Mouse (Mus musculus): ENCODE results near the gene Pick1. TPM values are rescaled to one million over a fixed set of nuclear protein-coding genes. Genes with fewer than 3 reads are reported as not detected.

The Pick1 gene
- polyA plus RNA-seq, 1 experiment from 2014 or later = 47.7 TPM

- H3K4me1 ChIP-seq (ENCODE audit: control insufficient read depth, insufficient read depth, low read length) = peaks cover 21% of the 10 kb centered on the region
- H3K27ac ChIP-seq (replicated peaks; ENCODE audit: low read depth, low read length) = 0 out of 2 replicates have a peak overlapping the region, but pooled peaks have one; percentile 8
- WGBS = 88% methylated on average over 8 of the region's 8 CpGs
These were observed 33.5 kb upstream of the Pick1 start for GRCm38 (mm10) chr15:79195492-79195891.

GRCm38 (mm10) chr15:79199390-79199976, 29.5 kb upstream of the Pick1 start:
- 93% methylated on average over 12 of the region's 12 CpGs for WGBS
- Histone ChIP-seq H3K9me3 (ENCODE audit: control insufficient read depth, low read length) (no peaks in the 10 kb centered on the region), H3K4me1 (ENCODE audit: control insufficient read depth, insufficient read depth, low read length) (peaks cover 20% of the 10 kb centered on the region), H3K36me3 (ENCODE audit: control insufficient read depth, insufficient read depth, low read length) (no peaks in the 10 kb centered on the region), H3K9ac (replicated peaks; ENCODE audit: low read length) (no peak overlapping the region), H3K4me3 (replicated peaks; ENCODE audit: low read depth, low read length) (no peak overlapping the region), H3K27ac (replicated peaks; ENCODE audit: low read depth, low read length) (no peak overlapping the region), H3K27me3 (ENCODE audit: control insufficient read depth, insufficient read depth, low read length) (no peaks in the 10 kb centered on the region), H3K4me2 (ENCODE audit: low read length) (no peak overlapping the region)
- ATAC-seq (ENCODE audit: low FRiP score, low TSS enrichment) (no peak), DNase-seq (no peak)

More at GRCm38 (mm10) chr15:79195492-79195891, 33.5 kb upstream of the Pick1 start:
- no peaks in the 10 kb centered on the region for H3K9me3 ChIP-seq (ENCODE audit: control insufficient read depth, low read length)
- no peak overlapping the region for H3K9ac ChIP-seq (replicated peaks; ENCODE audit: low read length)
- ATAC-seq (ENCODE audit: low FRiP score, low TSS enrichment) (no peak), DNase-seq (no peak)
- H3K36me3 ChIP-seq (ENCODE audit: control insufficient read depth, insufficient read depth, low read length) = no peaks in the 10 kb centered on the region
- H3K4me3 ChIP-seq (replicated peaks; ENCODE audit: low read depth, low read length) = no peak overlapping the region
- no peak overlapping the region for H3K4me2 ChIP-seq (ENCODE audit: low read length)
- H3K27me3 ChIP-seq (ENCODE audit: control insufficient read depth, insufficient read depth, low read length) = no peaks in the 10 kb centered on the region

DNA sequence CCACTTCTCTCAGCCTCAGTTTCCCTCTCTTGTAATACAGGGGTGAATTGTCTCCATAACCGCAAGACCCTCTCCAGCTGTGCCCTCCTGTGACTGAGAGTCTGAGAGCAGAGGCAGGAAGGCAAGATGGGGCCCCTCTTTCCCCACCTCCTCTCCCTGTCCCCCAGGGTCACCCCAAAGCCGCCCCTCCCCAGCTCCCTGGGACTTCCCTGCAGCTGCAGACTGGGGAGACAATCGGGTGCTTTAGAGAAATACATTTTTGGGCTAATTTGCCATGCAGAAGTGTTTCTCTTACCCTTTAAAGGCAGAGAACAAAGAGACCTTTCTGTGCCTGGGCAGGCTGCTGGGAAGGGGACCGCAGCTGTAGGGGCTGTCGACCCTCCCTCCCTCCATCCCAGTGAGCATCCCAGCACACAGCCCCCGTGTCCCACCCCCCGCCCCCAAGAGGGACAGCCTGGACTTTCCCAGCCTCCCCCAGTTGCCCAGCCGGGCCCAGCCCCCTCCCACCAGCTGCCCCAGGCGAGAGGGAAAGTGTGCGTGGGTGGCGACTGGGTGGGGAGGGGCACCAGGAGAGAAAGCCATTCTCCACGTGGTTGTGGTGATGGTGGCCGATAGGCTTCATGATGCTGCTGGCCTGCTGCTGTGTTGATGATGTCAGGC, 27.4 kb upstream of the Pick1 start:
- Histone ChIP-seq H3K27ac (replicated peaks; ENCODE audit: low read depth, low read length) (peak overlapping the region; percentile 72), H3K9ac (replicated peaks; ENCODE audit: low read length) (no peak overlapping the region; the same call in 1 of the 2 replicates), H3K4me1 (ENCODE audit: control insufficient read depth, insufficient read depth, low read length) (peaks cover 20% of the 10 kb centered on the region), H3K36me3 (ENCODE audit: control insufficient read depth, insufficient read depth, low read length) (no peaks in the 10 kb centered on the region), H3K4me3 (replicated peaks; ENCODE audit: low read depth, low read length) (no peak overlapping the region), H3K4me2 (ENCODE audit: low read length) (peak overlapping the region; percentile 14; the same call in 1 of the 2 replicates), H3K9me3 (ENCODE audit: control insufficient read depth, low read length) (no peaks in the 10 kb centered on the region), H3K27me3 (ENCODE audit: control insufficient read depth, insufficient read depth, low read length) (no peaks in the 10 kb centered on the region)
- WGBS = 8% methylated on average over 13 of the region's 13 CpGs
- DNase-seq (peak; percentile 61), ATAC-seq (ENCODE audit: low FRiP score, low TSS enrichment) (peak; percentile 75)

- peak overlapping the region; percentile 15; the same call in 1 of the 2 replicates for H3K4me2 ChIP-seq (ENCODE audit: low read length)
- peak; percentile 31 for DNase-seq
- ATAC-seq (ENCODE audit: low FRiP score, low TSS enrichment) = peak; percentile 41
- H3K4me3 ChIP-seq (replicated peaks; ENCODE audit: low read depth, low read length) = no peak overlapping the region
- H3K27me3 ChIP-seq (ENCODE audit: control insufficient read depth, insufficient read depth, low read length) = no peaks in the 10 kb centered on the region
- no peaks in the 10 kb centered on the region for H3K9me3 ChIP-seq (ENCODE audit: control insufficient read depth, low read length)
- H3K27ac ChIP-seq (replicated peaks; ENCODE audit: low read depth, low read length) = peak overlapping the region; percentile 72
- peaks cover 20% of the 10 kb centered on the region for H3K4me1 ChIP-seq (ENCODE audit: control insufficient read depth, insufficient read depth, low read length)
- no peak overlapping the region; the same call in 1 of the 2 replicates for H3K9ac ChIP-seq (replicated peaks; ENCODE audit: low read length)
- WGBS = 27% methylated on average over 10 of the region's 10 CpGs
- H3K36me3 ChIP-seq (ENCODE audit: control insufficient read depth, insufficient read depth, low read length) = no peaks in the 10 kb centered on the region
These were observed 26.4 kb upstream of the Pick1 start for GRCm38 (mm10) chr15:79202575-79202974.

GRCm38 (mm10) chr15:79208211-79208610, 20.8 kb upstream of the Pick1 start:
- no peaks in the 10 kb centered on the region for H3K9me3 ChIP-seq (ENCODE audit: control insufficient read depth, low read length)
- ATAC-seq (ENCODE audit: low FRiP score, low TSS enrichment) (no peak), DNase-seq (no peak)
- H3K27me3 ChIP-seq (ENCODE audit: control insufficient read depth, insufficient read depth, low read length) = no peaks in the 10 kb centered on the region
- no peak overlapping the region for H3K4me3 ChIP-seq (replicated peaks; ENCODE audit: low read depth, low read length)
- H3K27ac ChIP-seq (replicated peaks; ENCODE audit: low read depth, low read length) = no peak overlapping the region
- H3K4me1 ChIP-seq (ENCODE audit: control insufficient read depth, insufficient read depth, low read length) = no peaks in the 10 kb centered on the region
- WGBS = 82% methylated on average over 6 of the region's 6 CpGs
- H3K4me2 ChIP-seq (ENCODE audit: low read length) = no peak overlapping the region
- H3K9ac ChIP-seq (replicated peaks; ENCODE audit: low read length) = no peak overlapping the region
- H3K36me3 ChIP-seq (ENCODE audit: control insufficient read depth, insufficient read depth, low read length) = no peaks in the 10 kb centered on the region

- Histone ChIP-seq H3K27ac (replicated peaks; ENCODE audit: low read depth, low read length) (no peak overlapping the region), H3K4me2 (ENCODE audit: low read length) (no peak overlapping the region), H3K27me3 (ENCODE audit: control insufficient read depth, insufficient read depth, low read length) (no peaks in the 10 kb centered on the region), H3K9me3 (ENCODE audit: control insufficient read depth, low read length) (no peaks in the 10 kb centered on the region), H3K9ac (replicated peaks; ENCODE audit: low read length) (no peak overlapping the region), H3K36me3 (ENCODE audit: control insufficient read depth, insufficient read depth, low read length) (no peaks in the 10 kb centered on the region), H3K4me1 (ENCODE audit: control insufficient read depth, insufficient read depth, low read length) (no peaks in the 10 kb centered on the region), H3K4me3 (replicated peaks; ENCODE audit: low read depth, low read length) (no peak overlapping the region)
- WGBS = 76% methylated on average over 27 of the region's 27 CpGs
- DNase-seq = no peak
- no peak for ATAC-seq (ENCODE audit: low FRiP score, low TSS enrichment)
These were observed 20.1 kb upstream of the Pick1 start for GRCm38 (mm10) chr15:79208758-79209439.

GRCm38 (mm10) chr15:79210357-79210756, 18.6 kb upstream of the Pick1 start:
- no peak overlapping the region for H3K9ac ChIP-seq (replicated peaks; ENCODE audit: low read length)
- no peaks in the 10 kb centered on the region for H3K27me3 ChIP-seq (ENCODE audit: control insufficient read depth, insufficient read depth, low read length)
- no peak overlapping the region for H3K27ac ChIP-seq (replicated peaks; ENCODE audit: low read depth, low read length)
- DNase-seq = no peak
- H3K9me3 ChIP-seq (ENCODE audit: control insufficient read depth, low read length) = no peaks in the 10 kb centered on the region
- WGBS = 80% methylated on average over 2 of the region's 2 CpGs
- H3K4me3 ChIP-seq (replicated peaks; ENCODE audit: low read depth, low read length) = no peak overlapping the region
- no peaks in the 10 kb centered on the region for H3K36me3 ChIP-seq (ENCODE audit: control insufficient read depth, insufficient read depth, low read length)
- no peaks in the 10 kb centered on the region for H3K4me1 ChIP-seq (ENCODE audit: control insufficient read depth, insufficient read depth, low read length)
- no peak overlapping the region for H3K4me2 ChIP-seq (ENCODE audit: low read length)
- no peak for ATAC-seq (ENCODE audit: low FRiP score, low TSS enrichment)

GRCm38 (mm10) chr15:79212750-79213446, 16.1 kb upstream of the Pick1 start:
- H3K4me1 ChIP-seq (ENCODE audit: control insufficient read depth, insufficient read depth, low read length) = no peaks in the 10 kb centered on the region
- no peaks in the 10 kb centered on the region for H3K27me3 ChIP-seq (ENCODE audit: control insufficient read depth, insufficient read depth, low read length)
- 86% methylated on average over 26 of the region's 26 CpGs for WGBS
- DNase-seq (no peak), ATAC-seq (ENCODE audit: low FRiP score, low TSS enrichment) (no peak)
- H3K4me2 ChIP-seq (ENCODE audit: low read length) = no peak overlapping the region
- H3K9ac ChIP-seq (replicated peaks; ENCODE audit: low read length) = no peak overlapping the region
- no peaks in the 10 kb centered on the region for H3K36me3 ChIP-seq (ENCODE audit: control insufficient read depth, insufficient read depth, low read length)
- H3K27ac ChIP-seq (replicated peaks; ENCODE audit: low read depth, low read length) = no peak overlapping the region
- H3K4me3 ChIP-seq (replicated peaks; ENCODE audit: low read depth, low read length) = no peak overlapping the region
- H3K9me3 ChIP-seq (ENCODE audit: control insufficient read depth, low read length) = no peaks in the 10 kb centered on the region
